Mouse (Mus musculus) cerebellum, postnatal 4 days (tissue): Measurements from ENCODE around the gene Ccnl2.

Experiments
- DNase-seq, 2 experiments: peaks; one replicate each; pipeline ENCODE4 v3.0.0; 2022; ENCODE audit warnings: low spot score in 2 of 2, mixed read lengths in 1 of 2

Gene Ccnl2

GRCm38 (mm10) chr4:155863001-155863400 lies 50.7 kb downstream of the Ccnl2 start, which contains the start of gene Tas1r3:
Tas1r3 (minus strand) TSS chr4:155863362.
- no peak for DNase-seq

GRCm38 (mm10) chr4:155868614-155869298 lies 56.5 kb downstream of the Ccnl2 start:
- no peak for DNase-seq

- peak; percentile 90 to 95 for DNase-seq
Measured at GRCm38 (mm10) chr4:155869317-155870033, 57.2 kb downstream of the Ccnl2 start, which contains the start of the genes Cptp and Ints11. Cptp (minus strand) TSS chr4:155869440. Ints11 (plus strand) TSS chr4:155869546.

- DNase-seq = no peak
Measured at GRCm38 (mm10) chr4:155871404-155871803, 59.1 kb downstream of the Ccnl2 start.
